Mouse (Mus musculus) gastrocnemius, adult 18-20 months (tissue): ENCODE results near the gene Tex35. TPM values are rescaled to one million over a fixed set of nuclear protein-coding genes. Genes with fewer than 3 reads are reported as not detected.
A peak's percentile ranks its signal among the peaks of the same experiment; 100 is the strongest.

ENCODE experiments used
- DNase-seq: peaks from one replicate; pipeline ENCODE4 v3.0.0; 2021; ENCODE audit warnings: low spot score
- long read RNA-seq, 2 experiments: library from polyadenylated mRNA; stranded (forward); transcript quantifications; one replicate each; pipeline ENCODE4 v2.0.0; 2021
- total RNA-seq, 2 experiments: library from RNA; stranded (reverse); gene quantifications; 2 replicates each; pipeline ENCODE4 v1.2.3; 2021

Gene Tex35
- total RNA-seq: not detected
- long read RNA-seq, experiment 1: 0 reads
- long read RNA-seq, experiment 2: 0 reads

DNA sequence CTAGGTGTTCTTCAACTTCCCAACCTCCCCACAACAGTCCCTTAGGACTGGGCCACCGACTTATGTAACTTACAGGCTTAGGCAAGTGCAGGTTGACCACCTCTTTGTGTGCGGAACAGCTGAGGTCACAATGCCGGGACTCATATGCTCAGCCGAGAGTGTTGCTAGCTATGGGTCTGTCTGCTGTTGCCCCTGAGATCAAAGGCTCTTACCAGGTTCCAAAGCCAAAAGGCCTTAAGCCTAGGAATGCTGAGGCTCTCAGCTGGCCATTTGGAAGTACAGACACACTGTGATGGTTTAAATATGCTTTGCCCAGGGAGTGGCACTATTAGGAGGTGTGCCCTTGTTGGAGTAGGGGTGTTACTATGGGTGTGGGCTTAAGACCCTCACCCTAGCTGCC, at the start of gene Tex35:
Gene Tex35, minus strand, starts transcription at position 101 of the 400 bp plus-strand sequence.
- DNase-seq: no peak

DNA sequence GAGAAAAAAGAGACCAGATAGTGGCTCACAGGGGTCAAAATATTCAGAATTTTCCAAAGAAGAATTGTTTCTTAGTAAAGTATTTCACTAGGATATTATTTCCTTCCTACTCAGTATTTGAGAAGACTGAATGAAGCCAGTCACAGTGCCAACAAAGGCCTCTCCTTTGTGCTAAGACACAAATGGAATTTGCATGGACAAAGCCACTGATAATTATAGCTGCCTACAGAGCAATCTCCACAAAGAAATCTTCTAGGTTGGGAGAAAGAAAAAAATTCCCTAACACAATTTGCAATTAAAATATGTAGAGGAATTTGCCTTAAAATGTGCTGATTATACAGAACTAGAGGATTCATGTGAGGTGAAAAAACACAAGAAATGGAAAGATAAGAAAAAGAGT, 45.3 kb upstream of the Tex35 start:
- DNase-seq: no peak

DNA sequence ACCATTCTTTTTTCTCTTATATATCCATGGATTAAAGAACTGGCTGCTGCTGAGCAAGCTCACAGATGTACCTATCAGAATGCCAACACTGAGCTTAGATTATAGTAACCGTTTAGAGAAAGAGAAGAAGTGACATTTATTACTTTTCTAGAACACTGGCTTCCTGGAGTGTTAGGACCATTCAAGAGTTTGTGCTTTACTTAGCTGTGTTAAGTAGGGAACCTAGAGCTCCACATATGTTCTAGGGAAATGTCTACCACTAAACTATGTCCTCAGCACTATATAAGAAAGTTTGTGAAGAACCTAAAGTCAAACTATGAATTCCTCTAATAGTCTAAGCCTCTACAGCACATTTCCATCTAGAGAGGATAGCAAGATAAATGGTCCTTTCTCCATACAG, 41.6 kb upstream of the Tex35 start:
- DNase-seq: no peak

DNA sequence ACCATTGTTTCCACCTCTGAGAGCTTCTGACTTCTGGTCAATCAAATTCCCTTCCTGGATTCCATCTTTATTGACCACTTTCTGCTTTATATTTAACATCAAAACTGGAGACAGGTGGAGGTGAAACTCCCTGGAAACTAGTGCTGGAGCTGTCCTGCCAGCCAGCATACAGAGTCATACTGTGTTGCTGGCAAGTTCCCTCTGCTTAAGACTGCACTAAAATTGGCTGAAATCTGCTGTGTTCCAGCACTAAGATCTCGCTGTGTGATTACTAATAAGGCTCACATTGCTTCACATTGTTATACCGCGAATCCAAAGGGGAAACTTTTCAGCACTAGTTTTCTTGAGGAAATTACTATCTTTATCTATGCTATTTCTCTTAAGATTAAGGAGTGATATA, 36.1 kb upstream of the Tex35 start:
- no peak for DNase-seq

DNA sequence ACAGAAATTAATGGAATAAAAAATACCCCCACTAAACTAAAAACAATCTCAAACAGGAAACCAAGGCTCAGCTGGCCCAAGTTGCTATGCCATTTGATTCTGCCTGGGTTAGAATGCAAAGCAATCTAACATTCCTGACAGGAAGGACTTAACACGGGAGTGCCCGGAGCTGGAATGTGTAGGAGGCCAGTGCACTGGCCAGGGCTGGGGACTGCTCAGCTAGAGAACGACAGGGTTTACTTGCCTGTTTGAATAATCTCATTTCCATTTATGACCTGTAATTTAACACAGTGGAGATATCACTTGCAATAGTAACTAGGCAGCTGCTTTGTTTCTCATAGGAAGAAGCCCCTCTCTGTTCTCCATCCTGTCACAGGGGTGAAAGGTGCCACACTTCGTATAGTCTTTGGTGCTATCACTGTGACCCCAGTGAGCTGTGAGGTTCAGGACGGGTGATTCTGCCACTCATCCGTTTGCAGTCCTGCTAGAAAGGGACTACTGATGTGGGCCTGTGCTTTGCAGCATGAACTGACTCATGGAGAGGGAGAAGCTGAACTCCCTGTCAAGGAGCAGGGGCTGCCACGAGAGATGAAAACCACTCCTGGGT, 34.9 kb upstream of the Tex35 start:
- DNase-seq: no peak

DNA sequence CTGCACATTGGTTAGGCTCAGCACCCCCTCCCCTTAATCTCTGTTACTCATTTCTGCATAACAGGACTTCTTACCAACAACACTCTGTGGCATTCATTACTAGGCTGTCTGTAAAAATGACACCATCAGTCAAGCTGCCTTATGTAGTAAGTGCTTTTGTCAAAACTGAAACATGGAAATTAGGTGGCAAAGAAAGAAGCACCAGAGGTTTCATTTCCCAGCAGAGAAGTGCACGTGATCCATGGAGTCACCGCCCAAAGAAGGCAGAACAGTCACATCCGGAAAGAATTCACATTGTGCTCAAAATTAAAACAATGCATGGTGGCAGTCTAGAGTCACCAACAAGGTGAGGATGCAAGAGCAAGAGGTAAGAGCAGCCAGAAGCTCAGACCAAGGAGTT, 32.5 kb upstream of the Tex35 start:
- DNase-seq: no peak

DNA sequence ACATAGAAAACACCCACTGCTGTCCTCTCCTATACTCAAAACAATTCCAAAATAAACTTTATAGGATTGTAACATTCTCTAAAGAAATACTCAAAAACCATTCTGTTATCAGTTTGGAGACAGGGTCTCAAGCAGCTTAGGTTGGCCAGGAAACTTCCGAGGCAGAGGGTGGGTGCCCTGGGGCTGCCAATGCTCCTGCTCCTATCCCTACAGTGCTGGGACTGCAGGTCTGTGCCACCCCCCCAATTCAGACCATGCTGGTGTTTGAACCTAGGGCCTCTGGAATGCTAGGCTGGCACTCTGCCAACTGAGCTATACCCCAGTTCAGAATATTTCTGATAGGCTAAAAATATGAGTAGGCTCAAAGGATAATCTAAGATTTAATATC, 29.4 kb upstream of the Tex35 start:
- no peak for DNase-seq

DNA sequence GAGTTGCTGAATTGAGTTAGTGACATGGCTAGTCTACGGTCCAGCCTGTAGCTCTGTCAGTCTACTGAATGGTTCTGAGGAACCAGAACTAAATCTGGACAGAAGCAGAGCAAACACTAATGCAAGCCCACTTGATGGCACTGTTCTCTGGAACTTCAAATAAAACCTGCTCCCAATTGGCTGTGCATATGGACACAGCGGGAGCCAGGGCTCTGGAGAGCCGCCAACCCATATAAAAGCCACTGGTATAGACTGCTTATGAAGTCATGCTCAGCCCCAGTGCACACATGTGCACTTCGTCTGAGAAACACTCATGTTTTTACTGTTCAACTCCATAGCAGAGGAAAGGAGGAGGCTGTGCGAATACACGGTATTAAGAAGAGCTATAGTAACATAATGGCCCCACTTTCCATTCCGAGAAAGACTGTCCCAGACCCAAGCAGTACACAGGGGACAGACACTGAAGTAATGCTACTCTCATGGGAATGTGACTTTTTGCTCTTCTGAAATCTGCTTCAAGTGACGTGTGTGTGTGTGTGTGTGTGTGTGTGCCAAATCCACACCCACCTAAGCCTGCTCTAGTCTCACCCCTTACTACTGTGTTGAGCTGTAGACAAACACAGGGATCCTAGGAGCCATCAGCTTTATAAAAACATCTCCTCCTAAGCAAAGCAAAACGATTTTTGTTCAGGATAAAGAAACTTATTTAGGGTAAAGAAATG, 28.8 kb upstream of the Tex35 start:
- no peak for DNase-seq

DNA sequence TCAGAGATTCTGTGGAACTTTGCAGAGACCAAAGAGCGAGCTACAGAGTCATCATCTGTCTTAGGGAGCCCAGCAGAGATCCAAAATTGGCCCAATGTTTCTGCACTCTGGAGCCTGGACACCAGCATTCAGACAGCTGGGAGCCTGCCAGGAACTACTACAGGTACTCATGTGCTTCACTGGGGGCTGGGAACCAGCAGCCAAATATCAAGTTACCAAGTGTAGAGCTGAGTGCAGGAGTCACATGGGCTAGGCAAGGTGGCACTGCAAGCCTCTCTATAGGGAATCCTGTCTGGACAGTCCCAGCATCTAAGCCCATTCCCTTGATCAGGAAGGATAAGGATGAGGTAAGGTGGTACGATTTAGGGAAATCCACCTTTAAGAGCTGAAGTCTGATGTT, 19.7 kb upstream of the Tex35 start:
- DNase-seq: no peak

DNA sequence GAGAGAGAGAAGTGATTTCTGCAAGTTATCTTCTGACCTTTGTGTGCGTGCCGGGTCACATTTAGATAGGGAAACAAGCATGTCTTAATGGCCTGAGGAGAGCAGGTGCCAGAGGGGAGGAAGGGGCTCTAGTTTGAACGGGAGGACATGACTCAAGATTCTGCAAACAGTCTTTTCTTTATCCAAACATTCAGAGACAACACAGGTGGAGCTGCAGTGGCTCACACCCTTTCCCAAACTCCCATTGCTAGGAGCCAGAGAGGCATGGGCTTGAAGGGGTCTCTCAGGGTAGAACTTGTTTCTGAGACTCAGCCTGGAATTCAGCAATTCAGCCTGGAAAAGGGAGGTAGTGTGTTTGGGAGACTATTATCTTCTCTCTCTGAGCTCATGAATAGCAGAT, 15.4 kb upstream of the Tex35 start:
- DNase-seq: no peak

DNA sequence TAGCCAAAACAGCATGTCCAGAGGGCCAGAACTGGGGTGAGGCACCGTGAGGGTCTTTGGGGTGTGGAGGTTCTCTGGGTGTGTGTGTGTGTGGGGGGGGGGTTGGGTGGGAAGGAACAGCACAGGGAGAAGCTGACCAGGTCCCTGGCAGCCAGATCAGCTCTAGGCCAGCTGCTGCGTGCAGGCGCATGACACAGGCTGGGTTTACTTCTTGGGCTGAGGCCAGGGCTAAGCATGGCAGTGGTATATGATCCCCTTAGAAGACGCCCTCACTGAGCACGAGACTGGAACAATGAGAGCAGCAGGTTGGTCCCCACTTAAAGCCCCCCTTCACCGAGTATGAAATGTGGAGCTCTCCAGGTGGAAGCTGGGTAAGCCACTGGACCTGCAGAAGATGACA, 10.7 kb upstream of the Tex35 start:
- DNase-seq: no peak

DNA sequence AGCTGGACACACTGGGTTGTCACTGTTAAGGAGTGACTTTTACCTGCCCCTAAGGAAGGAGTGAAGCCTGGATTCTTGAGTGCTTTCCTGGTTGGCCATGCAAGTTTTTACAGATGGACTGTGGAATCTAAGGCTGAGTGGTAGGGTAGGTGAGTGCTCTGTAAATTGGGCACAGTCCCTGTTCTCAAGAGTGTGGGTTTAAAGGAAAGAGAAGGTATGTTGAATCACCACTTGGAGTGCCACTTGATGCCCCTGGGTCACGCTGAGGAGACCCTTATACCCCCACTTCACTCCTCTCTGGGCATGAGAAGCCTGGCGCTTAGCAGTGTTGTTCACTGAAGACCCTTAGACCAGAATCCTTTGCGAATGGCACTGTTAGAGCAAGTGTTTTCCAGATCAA, 9.0 kb upstream of the Tex35 start:
- no peak for DNase-seq

DNA sequence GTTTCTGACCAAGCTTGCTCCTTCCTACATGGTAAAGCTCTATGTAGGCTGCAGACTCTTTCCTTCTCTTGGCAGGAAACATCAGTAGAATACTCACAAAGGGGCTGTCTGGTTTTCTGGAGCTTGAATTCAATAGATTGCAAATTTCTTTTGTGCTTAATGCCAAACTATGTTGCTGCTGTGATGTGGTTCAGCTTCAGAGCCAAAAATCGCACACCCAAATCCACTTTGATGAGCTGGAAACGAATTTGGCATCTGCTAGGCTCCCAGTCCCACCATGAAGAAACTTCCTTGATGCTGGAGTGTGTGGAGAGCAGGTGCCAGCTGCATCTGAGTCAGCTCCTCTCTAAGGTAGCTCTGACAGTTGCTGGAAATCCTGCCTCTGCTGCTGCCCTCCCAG, 6.0 kb upstream of the Tex35 start:
- DNase-seq: no peak

DNA sequence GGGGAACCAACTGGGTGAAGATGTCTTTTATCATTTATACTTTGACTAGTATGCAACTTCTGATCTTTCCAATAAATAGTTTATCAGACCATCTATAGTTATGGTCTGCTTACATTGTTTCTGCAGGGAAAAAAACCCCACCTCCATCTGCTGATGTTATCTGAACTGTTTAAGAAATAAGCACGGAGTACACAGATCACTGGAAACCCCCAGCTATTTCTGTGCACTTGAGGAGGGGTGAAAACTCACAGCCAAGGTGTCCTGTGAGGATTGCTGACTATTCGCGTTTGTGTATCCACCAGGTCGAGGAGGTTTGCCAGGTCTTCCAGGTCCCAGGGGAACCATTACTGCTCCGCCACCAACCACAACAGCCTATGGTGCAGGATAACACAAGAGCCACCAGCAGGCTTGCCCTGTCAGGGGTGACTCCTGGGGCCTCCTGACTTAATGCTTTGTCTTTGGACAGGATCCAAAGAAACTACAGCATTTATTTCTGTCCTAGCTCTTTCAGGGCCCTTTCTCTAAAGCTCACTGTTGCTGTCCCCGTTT, 1.9 kb upstream of the Tex35 start:
- peak; percentile 15 for DNase-seq

DNA sequence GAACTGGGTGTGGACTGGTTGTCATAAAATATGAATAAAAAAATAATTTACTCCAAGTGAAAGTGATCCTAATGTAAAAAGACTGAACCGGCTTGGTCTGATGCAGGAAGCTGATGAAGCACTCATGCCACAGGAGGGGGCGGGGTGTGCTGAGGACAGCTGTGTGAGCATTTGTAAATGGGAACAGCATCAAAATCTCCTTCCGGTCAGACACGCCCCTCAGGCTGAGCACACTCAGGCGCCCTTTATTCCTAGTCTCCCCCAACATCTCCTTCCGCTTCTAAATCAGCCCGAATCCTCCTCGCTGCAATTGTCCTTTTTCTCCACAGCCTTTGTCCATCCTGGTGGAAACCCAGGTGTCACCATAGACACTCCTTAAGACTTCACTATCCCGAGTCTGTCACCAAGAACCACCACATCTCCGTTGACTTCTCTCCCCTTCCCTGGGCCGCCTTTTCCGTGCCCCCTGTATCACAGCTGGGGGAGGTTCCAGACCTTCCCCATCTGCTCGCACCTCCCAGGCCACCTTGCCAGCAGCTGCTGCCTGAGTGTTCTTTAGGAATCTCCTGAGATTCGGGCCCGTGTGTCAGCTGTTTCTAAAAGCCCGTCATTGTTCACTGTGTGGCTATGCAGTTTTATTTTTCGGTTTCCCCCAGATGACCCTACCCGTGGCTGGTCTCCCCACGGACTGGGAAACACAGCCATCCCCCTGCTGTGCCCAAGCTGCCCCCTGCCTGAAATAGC, 7.2 kb downstream of the Tex35 start:
- peak; percentile 23 for DNase-seq

DNA sequence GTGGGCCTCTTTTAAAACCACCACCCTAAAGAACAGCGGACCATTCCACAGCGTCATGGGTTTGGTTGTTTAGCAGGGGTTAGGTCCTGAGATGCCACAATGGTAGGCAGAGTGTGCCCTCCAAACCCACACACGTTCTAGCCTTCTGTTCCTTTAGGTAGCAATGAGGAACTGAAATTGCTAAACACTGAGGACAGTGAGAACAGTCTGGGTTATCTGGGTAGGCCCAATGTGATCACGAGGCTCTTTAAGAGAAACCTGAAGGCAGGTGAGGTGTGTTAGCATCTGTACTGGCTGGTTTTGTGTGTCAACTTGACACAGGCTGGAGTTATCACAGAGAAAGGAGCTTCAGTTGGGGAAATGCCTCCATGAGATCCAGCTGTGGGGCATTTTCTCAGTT, 12.9 kb downstream of the Tex35 start:
- no peak for DNase-seq

DNA sequence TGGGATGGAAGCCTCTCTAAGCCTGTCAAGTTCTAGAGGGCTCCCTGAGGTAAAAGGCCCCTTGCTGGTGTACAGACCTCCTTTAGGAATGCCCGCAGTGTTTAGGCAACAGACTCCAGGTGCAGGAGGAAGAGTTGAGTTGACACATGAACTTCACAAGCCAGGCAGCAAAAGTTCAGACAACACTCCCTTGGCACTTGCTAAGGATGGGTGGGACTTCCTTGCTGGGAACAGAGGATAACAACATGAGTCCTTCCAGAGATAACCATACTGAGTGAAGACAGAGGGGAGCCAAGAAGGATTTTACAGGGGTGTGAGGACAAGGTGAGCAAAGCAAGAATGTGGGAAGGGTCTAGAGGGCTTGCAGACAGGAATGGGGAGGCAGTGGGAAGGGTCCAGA, 15.9 kb downstream of the Tex35 start:
- no peak for DNase-seq

DNA sequence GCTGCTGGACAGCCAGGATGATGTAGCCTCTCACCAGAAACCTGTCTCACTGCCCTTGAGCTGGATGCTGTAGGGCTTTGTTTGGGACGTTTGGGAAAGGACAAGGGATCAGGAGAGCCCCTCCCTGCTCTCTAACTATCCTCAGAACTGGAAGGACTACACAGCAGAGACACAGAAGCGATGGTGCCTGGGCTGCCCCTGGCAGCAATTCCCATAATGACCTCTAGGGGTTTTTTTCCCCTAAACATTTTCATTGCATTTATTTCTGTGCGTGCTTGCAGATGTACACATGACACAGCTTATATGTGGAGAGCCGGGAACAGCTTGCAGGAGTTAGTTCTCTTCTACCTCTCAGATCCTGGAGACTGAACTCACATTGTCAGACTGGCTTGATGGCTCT, 16.3 kb downstream of the Tex35 start:
- no peak for DNase-seq

DNA sequence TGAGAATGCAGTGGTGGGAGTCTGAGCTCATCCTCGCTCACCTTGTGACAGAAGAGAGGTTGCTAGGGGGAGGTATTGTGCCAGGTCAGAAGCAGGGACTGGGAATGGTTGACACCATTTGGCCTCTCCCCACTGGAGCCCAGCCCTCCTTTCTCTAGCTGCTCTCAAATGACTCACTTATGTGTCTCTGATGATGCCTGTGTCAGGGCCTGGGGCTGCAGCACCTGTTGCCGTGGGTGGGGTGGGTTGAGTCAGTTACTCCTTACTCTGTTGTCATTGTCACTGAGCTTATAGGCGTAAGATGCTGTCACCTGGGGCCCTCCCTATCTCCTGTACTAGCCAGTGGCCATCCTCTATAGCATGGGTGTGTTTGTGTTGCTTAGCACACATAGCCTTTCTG, 17.6 kb downstream of the Tex35 start:
- no peak for DNase-seq

DNA sequence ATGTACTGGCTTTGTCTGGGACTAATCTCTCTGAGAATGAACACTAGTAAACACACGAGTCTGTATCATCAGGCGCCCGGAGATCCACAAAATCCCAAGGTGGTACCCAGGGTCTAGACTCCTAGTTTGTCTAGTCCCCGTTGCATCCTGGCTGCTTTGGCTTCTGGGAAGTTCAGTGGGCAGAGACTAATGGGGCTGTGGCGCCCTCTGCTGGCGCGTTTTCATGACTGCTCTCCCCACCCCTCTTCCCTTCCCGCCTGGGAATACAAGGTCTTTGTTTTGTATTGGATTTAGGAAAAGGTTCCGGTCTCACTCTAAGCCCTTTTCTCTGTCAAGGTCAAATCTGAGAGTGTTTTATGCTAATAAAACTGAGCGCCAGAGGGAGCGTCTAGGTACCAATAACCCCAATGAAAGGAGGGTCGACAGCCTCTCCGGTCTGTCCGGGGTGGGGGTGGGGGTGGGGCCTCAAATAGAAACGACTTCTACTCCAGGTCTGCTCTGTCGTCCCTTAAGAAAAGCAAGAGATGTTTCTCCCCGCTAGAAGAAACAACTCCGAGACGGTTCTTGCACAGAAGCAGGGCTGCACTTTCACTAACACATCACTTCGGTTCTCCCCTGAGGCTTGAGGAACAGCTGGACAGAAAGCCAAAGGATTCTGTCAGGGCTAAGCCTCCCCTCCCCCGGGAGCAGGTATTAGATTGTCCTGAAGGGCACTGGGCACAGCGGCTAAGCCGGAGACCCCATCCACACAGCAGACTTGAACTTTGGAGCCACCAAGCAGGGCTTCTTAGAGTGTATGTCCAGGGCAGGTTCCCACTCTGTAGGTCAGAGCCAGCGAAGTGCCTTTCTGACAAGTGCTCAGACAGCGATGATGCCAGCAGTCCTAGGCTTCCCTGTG, 22.1 kb downstream of the Tex35 start:
- DNase-seq: peak; percentile 34

DNA sequence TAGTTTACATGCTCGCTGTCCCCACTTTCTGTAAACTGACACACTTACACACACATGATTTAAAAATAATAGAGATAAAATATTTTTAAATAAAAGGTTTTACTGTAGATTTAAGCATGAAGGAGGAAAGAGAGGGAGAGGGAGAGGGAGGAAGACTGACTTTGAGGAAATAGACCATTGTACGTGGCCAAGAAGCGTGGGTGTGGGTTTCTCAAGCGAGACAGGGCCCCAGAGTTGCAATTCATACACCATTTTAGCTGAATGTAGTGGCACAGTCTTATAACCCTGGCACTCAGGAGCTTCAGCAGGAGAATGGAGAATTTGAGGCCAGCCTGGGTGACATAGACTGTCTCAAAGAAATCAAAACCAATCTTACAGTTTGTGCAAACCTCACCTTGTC, 25.5 kb downstream of the Tex35 start:
- no peak for DNase-seq

DNA sequence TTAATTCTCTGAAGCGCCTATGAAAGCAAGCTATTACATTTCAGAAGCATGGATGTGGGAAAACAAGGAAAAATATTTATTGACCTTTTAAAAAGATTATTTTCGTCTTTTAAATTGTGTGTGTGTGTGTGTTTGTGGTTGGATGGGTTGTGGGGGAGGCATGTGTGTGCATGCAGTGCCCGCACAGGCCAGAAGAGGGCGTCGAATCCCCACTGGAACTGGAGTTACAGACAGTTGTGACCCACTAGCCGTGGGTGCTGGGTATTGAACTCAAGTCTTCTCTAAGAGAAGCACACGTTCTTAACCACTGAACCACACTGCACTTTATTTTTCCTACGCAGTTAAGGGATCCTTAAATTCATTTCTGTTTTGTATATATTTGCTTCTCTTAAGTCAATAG, 26.5 kb downstream of the Tex35 start:
- no peak for DNase-seq
